Mouse (Mus musculus) liver, adult 2 months (tissue): ENCODE results near the gene Rbck1.

Source experiments
- CTCF ChIP-seq: fragments of 200-500 bp; IDR thresholded peaks from 2 replicates; pipeline ENCODE4 v1.5.1; 2011; ENCODE audit warnings: low read depth, low read length, control low read depth
- POLR2A ChIP-seq: fragments of 200-500 bp; IDR thresholded peaks from 2 replicates; pipeline ENCODE4 v1.6.1; 2011; ENCODE audit warnings: low read length, control low read depth; ENCODE audit not compliant: insufficient read depth; ENCODE audit errors: extremely low read depth

DNA sequence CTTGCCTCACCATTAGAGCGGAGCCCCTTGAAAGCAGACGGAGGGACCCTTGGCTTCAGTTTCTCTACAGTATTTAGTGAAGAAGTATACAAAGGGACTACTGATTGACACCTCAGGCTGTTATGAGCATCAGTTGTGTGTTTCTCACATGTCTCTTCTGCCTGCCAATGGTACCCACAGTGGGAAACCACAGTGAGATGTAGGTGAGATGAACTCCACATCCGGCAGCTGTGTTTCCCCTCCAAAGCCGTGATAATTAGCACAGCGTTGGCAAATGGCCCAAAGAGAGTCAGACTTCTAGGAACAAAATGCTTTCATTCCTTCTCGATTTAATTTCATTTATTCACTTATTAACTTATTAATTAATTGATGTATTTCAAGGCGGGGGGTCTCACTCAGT is 39.7 kb upstream of the Rbck1 start:
- TF ChIP-seq CTCF (no peak), POLR2A (no peak)
